Mouse (Mus musculus) cerebellum, postnatal 4 days (tissue): ENCODE measurements around the gene Emp2.
"Not testable (repeated sequence)": the region's sequence is repeated elsewhere in the genome, so short reads cannot be mapped to it uniquely, and the experiment has no call there.

Experiments
- DNase-seq, 2 experiments: peaks; one replicate each; pipeline ENCODE4 v3.0.0; 2022; ENCODE audit warnings: low spot score in 2 of 2, mixed read lengths in 1 of 2

The Emp2 gene

DNA sequence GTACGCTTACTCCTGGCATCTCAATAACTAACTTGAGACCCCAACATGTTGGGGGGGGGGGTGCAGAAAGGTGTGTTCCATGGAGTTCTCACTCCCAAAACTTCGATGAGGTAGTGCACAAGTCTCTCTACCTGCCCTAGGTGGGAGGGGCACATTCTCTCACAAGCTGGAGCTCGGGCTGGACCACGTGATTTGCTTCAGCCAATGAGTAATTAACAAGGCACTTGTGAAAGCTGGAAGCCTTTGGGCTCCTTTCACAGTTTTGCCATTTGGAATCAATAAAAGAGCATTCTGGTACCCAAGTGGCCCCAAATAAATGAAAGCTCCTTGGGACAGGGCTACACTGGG is 3.4 kb upstream of the Emp2 start:
- no peak for DNase-seq

DNA sequence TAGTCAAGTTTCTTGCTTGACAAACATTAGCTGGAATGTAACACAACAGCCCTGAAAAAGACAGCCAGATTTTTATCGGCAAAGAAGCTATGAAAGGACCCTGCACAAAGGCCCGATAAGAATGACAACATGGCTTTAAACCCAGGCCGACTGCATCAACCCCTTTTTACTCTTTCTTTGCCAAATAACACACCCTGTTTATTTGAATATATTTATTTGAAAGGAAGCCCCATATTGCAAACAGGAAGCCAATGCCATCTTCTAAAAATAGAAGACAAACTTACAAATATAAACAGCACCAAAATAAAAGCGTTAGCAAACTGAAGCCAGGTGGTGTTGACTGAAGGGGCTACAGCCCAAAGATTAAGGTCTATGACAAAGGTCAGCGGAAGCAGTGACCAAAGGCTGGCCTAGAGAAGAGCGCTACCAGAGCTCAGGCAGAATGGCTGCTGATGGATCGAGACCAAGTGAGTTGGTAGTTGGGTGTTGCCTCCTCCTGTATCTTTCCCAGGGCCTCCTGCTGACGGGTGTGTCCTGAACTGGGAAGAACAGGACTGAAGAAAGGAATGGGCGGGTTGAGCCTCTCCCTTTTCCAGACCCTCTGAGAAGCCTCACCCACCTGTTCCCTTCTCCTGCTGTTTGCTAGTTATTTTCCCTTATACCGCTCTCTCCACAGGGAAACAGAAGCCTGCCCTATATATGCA is 2.9 kb upstream of the Emp2 start:
- DNase-seq = no peak

DNA sequence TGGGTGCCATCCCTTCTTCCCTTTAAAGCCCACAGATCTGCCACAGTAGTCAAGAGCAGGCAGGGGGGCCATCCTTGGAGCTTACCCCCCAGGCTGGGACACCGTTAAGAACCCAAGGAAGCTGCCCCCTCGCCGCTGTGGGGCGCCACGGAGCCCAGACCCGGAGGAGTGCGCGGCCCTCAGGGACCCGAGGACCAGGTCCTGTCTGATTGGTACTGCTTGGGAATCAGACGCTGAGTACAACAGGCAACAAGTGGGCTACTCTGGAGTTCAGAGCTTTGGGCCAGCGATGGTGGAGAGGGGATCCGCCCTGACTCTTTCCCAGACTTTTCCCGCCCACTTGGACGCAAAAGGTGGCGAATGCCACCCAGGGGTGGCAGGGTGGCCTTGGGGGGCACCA is 542 bp downstream of the Emp2 start:
- no peak for DNase-seq

DNA sequence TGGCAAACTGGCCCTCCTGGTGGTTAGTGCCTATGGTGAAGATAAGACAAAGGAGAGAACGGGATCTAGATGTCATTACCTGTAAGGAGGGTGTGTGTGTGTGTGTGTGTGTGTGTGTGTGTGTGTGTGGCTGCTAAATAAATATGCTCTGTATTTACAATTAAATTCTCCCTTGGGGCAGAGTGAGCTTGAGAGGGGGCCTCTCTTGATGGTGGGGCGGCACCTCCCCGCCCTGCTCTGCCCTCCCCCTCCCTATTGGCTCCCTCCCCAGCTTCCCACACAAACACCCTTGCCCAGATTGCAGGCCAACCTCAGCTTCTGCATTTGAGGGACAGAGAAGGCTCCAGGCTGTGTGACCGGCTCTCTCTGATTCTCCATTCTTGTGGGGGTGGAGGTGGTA is 1.8 kb downstream of the Emp2 start:
- no peak for DNase-seq

DNA sequence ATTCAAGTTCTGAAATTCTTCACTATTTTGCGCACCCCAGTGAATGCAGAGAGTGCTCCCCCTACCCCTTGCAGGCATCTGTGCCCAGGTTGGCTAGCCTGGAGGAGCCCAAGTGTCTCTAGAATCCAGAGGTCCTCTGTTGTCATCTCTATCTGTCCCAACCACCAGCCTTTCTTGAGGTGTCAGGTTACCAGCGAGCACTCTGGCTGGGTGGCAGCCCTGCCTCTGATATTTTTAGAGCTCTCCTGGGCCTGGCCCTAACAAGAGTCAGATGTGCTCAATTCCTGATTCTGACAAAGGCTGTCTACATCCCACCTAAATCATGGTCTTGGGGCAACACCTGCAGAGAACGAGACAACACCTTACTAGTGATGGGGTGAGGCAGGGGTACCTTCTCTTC is 2.7 kb downstream of the Emp2 start:
- no peak for DNase-seq

DNA sequence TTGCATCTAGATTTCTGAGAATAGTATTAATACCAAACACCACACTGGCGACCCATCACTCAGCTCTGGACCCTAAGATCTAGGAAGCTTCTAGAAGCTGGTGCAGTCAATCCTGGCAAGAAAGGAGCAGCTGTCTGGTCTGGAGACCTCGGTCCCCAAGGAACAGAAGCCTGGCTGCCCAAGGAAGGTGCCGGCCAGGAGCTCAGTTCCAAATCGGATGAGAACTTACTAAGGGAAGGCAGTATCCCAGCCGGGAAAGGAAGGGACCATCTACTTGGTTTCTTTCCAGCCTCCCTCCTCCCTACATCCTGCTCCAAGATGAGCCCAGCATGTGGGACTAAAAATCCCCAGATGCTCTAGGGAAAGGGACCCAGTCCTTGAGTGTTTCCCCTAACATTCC is 3.3 kb downstream of the Emp2 start:
- DNase-seq = no peak

DNA sequence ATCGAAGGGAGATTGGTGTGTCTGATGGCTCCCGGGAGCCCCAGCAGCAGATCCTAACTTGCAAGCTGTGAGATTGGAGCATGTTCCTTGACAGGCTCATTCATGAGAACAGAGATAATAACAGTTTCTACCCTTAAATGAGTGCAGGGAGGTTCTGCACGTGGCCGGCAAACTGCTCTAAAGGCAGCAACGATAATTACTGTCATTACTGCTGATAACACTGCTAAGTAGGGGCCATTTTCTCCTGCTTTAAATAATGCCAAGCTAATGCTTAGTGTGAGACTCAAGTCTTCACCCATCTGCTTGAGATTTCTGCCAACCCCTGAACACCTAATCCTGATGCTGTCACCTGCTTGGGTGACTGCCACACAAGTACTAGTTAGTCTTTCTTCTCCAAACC is 6.4 kb downstream of the Emp2 start:
- no peak for DNase-seq

DNA sequence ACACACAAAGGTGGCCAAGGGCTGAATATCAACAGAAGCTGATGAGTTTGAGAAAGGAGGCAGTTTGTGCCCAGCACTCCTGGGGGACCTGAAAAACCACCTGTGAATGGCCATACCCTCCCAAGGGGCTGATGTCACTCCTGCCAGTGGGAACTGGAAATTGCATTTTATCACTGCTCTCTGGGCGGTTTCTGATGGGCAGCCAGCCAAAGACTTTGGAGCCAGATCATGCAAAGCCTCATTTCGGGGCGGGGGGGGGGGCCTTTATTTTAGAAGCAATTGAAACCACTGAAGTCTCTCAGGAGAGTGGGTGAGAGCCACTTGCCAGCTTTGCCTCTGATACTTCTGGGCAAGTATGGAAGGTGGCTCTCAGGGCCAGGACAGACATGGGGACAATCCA is 7.7 kb downstream of the Emp2 start:
- no peak for DNase-seq

DNA sequence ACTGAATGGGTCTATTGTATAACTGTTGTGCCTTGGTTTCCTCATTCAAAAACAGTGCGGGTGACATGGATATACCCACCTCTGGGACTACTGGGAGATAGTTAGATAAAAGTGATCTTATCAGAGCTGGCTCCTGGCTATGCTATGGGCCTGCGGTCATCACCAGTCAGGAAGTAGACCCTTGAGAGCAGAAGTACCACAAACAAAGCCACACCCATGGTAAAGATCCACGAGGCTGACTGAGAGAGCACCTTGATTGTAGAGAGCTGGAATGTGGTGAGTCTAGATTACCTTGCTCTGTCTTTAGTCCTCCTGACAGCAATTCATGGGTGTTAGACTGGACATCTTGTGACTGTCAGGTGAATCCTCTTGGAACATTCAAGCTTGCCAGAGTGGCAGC is 12.4 kb downstream of the Emp2 start:
- DNase-seq = no peak

DNA sequence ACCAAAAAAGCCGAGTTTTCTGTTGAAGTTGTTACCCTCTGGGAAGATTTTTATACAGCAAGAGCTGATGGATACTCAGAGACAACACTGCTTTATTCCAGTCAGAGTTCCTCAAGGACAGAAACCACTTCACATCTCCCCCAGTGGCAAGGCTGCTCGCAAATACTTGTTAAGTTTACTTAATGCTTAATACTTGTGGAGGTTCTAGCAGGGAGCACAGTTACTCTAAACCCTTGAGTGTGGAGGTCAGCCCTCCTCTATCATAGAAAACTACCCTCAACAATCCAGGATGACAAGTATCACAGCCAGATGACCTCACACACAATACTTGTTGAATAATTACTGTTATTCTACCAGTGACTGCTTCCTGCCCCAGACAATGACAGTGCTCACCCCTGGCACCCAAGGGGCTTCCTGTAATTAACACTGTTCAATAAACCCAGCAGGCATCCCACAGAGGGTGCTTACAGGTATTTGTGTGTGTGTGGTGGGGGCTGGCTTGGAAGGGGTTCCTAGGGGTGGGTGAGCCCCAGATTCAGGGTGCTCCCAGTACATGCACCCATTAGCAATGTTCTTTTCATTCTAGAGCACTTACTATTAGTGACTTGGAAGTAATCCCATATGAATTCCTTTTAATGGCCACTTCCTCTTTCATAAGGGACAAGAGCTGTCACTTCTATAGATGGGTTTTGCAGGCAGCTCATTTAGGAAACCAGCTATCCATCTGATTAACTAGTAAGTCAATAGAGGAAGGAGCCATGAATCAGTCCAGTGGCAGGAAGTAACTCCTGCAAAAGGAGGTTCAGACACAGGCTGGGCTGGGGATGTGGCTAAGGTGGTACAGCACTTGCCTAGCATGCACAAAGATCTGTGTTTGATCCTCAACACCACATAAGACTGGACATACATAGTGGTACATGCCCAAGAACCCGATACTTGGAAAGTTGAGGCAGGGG is 13.3 kb downstream of the Emp2 start:
- no peak for DNase-seq

DNA sequence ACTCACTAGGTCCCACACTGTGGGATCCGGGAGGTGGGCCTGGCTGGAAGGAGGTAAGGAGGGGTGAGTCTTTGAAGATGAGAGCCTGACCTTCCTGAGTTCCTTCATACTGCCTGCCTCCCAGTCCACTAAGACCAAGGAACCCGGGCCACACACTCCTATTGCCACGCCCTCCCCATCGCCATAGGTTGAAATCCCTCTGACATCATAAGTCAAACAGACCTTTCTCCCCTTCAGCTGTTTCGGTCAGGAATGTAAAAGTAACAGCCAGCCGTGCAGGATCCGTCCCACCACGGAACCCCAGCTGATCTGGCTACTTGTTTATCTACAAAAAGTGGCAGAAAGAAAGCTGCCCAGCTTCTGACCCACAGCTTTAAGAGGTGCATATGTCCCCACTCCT is 14.1 kb downstream of the Emp2 start:
- no peak for DNase-seq

DNA sequence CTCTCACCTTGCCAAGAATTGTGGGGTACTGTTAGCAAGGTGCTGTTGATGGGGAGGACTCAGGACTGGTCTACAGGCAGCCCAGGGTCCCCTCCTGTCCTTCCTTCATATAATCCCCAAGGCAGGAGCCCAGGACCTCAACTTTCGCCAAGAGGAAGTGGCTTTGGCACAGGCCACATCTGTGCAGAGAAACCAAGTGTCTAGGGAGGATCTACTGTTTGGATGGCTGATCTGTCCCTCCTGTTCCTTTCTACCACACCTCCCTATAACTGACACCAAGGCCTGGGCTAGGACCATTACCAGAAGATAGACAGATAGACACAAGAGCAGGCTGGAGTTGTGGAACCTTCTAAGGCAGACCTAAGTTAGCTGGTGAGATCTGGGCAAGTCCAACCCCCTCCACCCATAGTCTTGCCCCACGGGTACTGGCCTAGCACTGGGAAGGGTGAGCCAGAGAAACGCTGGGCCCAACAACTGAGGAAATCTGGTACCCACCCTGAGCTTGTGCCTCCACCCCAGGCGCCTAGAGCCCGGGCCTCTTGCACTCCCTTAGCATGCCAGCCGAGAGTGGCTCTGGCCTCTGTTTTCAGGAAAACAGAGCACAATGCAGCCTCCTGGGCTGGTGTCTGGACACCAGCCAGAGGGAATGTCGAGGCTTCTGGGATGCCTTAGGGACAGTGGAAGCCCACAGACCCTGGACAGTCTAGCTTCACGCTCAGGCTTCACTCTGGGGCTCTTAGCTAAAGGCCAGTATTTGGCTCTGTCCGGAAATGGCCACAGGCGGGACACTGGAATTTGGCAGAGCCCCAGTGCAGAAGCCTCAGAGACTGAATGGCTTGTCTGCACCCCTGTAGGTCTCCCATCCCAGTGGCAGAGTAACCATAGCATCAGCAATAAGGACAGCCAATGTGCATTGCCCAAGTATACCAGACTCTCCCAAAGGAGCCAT is 15.8 kb downstream of the Emp2 start:
- DNase-seq = peak in 1 of 2 experiments; percentile 16

DNA sequence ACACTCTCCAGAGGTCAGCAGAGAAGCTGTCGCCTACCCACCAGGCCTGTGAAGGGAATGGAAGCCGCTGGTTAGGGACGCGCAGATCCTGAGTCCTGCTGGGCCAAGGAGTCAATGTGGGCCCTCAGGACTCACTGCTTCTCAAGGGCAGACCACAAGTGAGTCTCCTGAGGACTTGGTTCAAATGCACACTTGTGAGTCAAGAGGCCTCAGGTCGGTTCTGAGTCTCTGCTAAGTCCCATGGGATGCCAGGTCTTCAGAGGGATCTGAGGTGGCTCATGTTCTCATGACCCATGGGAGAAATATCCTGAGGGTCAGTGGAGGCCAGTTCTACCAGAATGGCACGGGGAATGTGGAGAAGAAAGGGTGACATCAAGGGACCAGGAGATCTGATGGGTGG is 25.7 kb downstream of the Emp2 start:
- DNase-seq = no peak

DNA sequence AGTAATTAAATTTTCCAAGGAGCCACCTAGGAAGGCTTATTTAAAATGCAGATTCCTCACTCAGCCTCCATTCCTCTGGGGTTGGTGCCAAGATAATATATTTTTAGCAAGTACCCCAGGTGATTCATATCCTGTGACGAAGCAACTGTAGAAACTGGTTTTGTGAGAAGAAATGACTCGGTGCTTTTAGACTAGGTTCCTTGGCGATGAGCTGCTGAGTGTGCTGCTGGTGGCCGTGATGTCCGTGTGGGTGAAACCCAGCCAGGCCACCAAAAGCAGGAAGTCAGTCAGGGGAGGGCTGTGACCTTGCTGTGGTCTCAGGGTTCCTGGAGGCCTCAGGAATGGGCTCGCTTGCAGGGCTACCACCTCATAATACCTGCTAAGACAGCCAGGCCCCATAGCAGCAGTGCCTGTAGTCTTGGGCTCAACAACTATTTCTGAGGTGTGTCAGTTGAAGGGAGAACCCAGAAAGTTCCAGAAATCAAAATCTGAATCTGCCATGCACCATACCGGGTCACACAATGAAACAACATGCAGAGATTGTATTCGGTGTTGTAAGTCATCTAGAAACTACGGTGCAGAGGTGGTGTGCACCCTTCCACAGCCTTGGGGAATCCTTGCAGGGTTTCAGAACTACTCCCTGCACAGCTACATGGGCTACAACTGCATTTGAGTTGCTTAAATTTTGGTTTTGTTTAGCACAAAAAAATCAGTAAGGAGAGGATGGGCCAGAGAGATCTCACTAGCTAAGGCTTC is 27.1 kb downstream of the Emp2 start:
- DNase-seq = no peak

DNA sequence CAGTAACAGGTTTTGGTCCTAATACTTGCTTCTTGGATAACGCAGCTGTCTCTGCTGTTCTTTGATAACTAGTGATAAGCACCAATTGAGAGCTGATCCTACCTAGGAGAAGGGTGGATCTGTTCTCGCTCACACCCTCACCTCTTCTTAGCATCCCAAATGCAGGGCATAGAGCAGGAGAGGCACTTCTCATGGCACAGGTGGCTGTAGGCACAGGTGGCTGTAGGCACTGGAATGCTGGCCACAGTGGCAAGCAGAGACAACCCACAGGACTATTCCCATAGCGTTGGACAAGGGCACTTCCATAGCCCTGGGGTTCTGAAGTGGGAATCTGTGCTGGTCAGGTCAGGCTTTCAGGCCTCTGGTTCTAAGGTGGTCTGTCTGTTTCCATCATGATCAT is 31.9 kb downstream of the Emp2 start:
- no peak for DNase-seq

DNA sequence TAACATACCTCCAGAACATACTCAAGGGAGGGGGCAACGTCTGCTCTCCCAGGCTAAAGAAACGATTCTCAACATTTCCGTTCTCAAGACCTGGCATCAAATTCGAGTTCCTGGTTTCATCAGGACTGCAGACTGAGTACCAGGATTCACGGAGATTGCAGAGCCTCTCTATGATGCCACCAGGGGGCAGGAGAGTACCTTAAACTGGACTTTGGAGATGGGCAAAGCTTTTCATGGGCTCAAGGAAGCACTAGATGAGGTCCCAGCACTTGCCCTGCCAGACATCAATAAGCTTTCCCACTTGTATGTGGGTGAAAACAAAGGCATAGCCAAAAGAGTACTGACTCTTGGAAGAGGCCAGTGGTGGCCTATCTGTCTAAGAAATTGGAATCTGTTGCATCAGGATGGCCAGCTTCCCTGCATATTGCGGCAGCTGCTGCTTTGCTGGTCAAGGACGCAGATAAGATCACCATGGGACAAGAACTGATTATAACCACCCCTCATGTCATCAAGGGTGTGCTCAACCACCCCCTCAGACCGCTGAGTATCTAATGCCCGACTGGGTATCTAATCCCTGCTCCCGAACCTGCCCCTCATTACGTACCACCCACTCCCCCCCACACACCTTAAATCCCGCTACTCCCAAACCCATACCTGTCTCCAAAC is 33.3 kb downstream of the Emp2 start:
- peak; percentile 64 to 86 for DNase-seq

DNA sequence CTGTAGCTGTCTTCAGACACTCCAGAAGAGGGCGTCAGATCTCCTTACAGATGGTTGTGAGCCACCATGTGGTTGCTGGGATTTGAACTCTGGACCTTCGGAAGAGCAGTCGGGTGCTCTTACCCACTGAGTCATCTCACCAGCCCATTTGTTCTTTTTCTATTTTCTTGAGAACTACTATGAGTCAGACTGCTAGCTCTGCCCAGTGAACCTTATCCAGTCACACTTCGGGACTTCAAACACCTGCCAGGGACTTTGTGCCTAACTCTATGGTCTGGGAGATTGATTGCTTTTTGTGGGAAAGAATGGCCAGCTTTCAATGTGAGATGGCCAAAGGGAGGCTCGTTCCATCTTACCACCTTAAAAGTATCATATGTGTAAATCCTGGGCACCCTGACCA is 37.0 kb downstream of the Emp2 start:
- DNase-seq = not testable (repeated sequence)

DNA sequence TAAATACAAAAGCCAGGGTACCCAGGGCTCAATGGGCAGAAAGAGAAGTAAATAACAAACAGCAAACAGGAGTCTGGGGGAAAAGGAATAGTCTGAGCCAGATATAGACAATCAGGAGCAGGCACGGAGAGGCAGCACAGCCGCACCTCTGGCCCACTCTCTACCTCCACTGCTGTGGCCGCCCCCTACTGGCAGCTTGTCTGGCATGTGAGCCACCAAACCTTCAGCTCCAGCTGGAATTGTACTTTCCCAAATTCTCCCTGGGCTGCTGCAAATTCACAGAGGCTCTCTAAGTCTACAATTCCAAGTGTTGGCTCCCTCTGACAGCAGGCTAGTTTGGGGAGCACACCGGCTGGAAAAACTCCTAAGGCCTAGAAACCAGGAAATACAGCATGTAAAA is 39.3 kb downstream of the Emp2 start:
- no peak for DNase-seq

DNA sequence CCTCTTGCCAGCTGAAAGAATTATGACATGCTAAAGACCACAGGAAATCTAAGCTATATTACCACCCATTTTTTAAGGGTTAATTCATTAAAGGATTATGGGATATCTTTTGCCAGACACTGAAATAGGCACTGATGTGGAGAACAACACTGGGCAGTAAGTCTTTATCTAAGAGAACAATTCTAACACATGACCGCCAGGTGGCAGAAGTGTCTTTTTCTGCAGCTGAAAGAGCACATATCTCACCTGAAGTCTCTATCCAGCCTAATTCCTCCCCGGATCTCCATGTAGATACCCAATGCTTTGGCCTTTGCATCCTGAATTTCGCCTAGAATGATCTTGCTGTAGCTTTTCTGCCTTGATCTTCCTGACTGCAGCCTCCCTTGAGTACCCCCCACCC is 41.5 kb downstream of the Emp2 start:
- DNase-seq = peak; percentile 37 to 56

DNA sequence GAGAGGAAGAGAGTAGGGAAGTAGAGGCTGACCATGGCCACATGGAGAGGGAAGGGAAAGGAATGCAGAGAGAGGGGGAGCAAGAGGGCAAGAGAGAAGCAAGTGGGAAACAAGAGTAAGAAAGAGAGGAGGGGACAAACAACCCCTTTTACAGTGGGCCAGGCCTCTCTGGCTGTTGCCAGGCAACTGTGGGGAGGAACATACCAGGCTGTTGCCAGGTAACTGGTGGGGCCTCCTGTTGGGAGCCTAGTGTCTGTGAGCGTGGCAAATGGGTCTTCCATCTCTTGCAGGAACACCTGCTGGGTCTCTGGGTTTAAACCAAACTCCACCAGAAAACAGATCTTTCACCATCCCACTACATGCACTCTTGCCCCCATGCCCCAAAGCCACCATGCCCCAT is 59.8 kb downstream of the Emp2 start:
- no peak for DNase-seq

DNA sequence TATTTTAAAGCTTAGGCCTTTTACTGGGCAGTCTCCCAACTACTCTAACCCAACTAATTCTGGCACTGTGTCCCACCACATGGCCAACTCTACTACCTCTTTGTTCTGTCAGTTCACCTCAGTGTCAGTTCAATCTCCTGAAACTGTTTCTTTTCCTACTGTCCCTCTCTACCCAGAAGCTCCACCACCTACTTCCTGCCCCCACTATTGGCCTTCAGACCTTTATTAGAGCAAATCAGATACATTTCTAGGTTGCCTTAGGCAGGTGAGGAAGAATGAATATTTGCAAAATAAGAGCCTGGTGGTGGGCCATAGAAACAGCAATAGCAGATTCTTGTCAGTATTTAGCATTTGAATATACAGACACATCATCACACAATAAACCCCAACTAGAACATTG is 77.2 kb downstream of the Emp2 start:
- DNase-seq = no peak
